ENCODE assay signal across 8 mouse cellular contexts in the genomic region with DNA sequence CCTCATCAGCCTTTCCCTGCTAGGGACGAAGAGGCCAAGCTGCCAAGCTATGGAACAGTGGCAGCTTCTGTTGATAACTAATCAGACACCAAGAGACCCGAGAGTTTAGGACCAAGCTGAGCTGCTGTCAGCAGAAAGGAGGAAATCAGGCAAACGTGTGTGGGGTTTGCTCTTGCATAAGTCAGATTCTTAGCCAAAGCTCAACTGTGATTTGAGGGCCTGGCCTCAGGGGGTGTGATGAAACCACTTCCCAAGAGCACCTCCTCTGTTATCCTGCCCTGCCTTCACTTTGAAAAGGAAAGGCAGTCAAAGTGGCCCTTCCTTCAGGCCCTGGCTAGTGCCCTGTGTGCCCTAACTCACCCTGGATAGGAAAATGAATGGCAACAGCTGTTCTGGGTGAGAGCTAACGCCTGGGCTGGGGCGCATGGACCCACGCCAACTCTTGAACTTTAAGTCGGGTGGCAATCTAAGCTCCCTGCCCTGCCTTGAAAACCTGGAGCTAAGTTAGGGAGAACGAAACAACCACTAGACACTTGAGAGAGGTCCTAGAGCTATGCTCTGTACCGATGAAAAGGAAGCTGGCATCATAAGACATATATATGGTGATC. TPM values are rescaled to one million over a fixed set of nuclear protein-coding genes. Genes with fewer than 3 reads are reported as not detected.
A peak's percentile ranks its signal among the peaks of the same experiment; 100 is the strongest.
DNase-seq lines count a peak whose midpoint lies in the region; ATAC-seq and TF ChIP-seq lines count a peak whose summit lies in the region.

Gene Txndc5, minus strand, starts transcription at position 138 of the 608 bp plus-strand sequence.

- no peak within 1 kb of the TSS for H3K27ac ChIP-seq in thymus, adult 2 months (ENCODE audit: control insufficient read depth, insufficient read depth, low read length)
- peak within 1 kb of the TSS; percentile 92 for H3K27ac ChIP-seq in embryonic facial prominence, embryonic 13.5 days
- peak within 1 kb of the TSS; percentile 97 for H3K27ac ChIP-seq in heart, embryonic 11.5 days (ENCODE audit: low read depth, low read length)

- peaks cover 10% of the 10 kb centered on the region; the same call in 1 of the 2 replicates for H3K4me1 ChIP-seq in thymus, adult 2 months (replicated peaks; ENCODE audit: control insufficient read depth, insufficient read depth, low read length)
- peaks cover 36% of the 10 kb centered on the region for H3K4me1 ChIP-seq in embryonic facial prominence, embryonic 13.5 days
- H3K4me1 ChIP-seq in heart, embryonic 11.5 days (ENCODE audit: control insufficient read depth, insufficient read depth, low read length), result peaks cover 27% of the 10 kb centered on the region

- TF ChIP-seq CTCF in thymus, adult 2 months (IDR thresholded peaks at IDR 0.05; ENCODE audit: borderline replicate concordance, control insufficient read depth, extremely low read depth, insufficient read depth, low read length, poor library complexity), result no peak

- no peaks in the 10 kb centered on the region for H3K9me3 ChIP-seq in embryonic facial prominence, embryonic 13.5 days
- H3K9me3 ChIP-seq in heart, embryonic 11.5 days (replicated peaks; ENCODE audit: control insufficient read depth, low read length), result no peaks in the 10 kb centered on the region

- TF ChIP-seq POLR2A in thymus, adult 2 months (IDR thresholded peaks at IDR 0.05; ENCODE audit: control insufficient read depth, extremely low read depth, insufficient read depth, low read length, poor library complexity), result no peak; the same call in 1 of the 2 replicates

- peak within 1 kb of the TSS; percentile 90 for H3K9ac ChIP-seq in embryonic facial prominence, embryonic 13.5 days
- H3K9ac ChIP-seq in heart, embryonic 11.5 days (ENCODE audit: low read depth, low read length), result peak within 1 kb of the TSS; percentile 96

- peak within 1 kb of the TSS; percentile 83 for H3K4me3 ChIP-seq in thymus, adult 2 months (ENCODE audit: control insufficient read depth, insufficient read depth, low read length)
- H3K4me3 ChIP-seq in embryonic facial prominence, embryonic 13.5 days, result peak within 1 kb of the TSS; percentile 89
- peak within 1 kb of the TSS; percentile 95 for H3K4me3 ChIP-seq in heart, embryonic 11.5 days (ENCODE audit: low read depth, low read length)

- H3K27me3 ChIP-seq in thymus, adult 2 months (ENCODE audit: control insufficient read depth, insufficient read depth, low read length), result no peaks in the 10 kb centered on the region
- peaks cover 4% of the 10 kb centered on the region; the same call in 1 of the 2 replicates for H3K27me3 ChIP-seq in embryonic facial prominence, embryonic 13.5 days
- no peaks in the 10 kb centered on the region for H3K27me3 ChIP-seq in heart, embryonic 11.5 days (ENCODE audit: control insufficient read depth, insufficient read depth, low read length)

- H3K4me2 ChIP-seq in embryonic facial prominence, embryonic 13.5 days, result peak within 1 kb of the TSS; percentile 74
- H3K4me2 ChIP-seq in heart, embryonic 11.5 days, result peak within 1 kb of the TSS; percentile 89

- peak; percentile 7 for DNase-seq in thymus, adult 2 months
- DNase-seq in thymus, adult 18-20 months, result no peak
- DNase-seq in left cerebral cortex, adult 8-10 months (ENCODE audit: low spot score in 2 of 2), result no peak
- no peak for DNase-seq in frontal cortex, postnatal 36 days (ENCODE audit: low spot score in 2 of 2)
- no peak for DNase-seq in kidney, postnatal 36 days

- no peaks in the 10 kb centered on the region for H3K36me3 ChIP-seq in thymus, adult 2 months (ENCODE audit: control insufficient read depth, insufficient read depth, low read length)
- H3K36me3 ChIP-seq in embryonic facial prominence, embryonic 13.5 days, result no peaks in the 10 kb centered on the region
- H3K36me3 ChIP-seq in heart, embryonic 11.5 days (ENCODE audit: control insufficient read depth, insufficient read depth, low read length), result no peaks in the 10 kb centered on the region

- 56% methylated on average over 9 of the region's 9 CpGs for WGBS in thymus, adult 2 months
- WGBS in embryonic facial prominence, embryonic 13.5 days, result 52% methylated on average over 9 of the region's 9 CpGs
- 51% methylated on average over 9 of the region's 9 CpGs for WGBS in heart, embryonic 11.5 days (ENCODE audit: insufficient replicate concordance)

- no peak for ATAC-seq in embryonic facial prominence, embryonic 13.5 days (ENCODE audit: insufficient number of reproducible peaks, insufficient read depth, low FRiP score, low TSS enrichment, low read depth)
- ATAC-seq in heart, embryonic 11.5 days (replicated peaks; ENCODE audit: insufficient number of reproducible peaks, low FRiP score, low TSS enrichment), result no peak
- ATAC-seq in megakaryocyte, adult 5-6 weeks (ENCODE audit: poor library complexity, severe bottlenecking), result peak; percentile 61

RNA-seq across cellular contexts. Expression of gene Txndc5, which starts in this region (rescaled TPM):
- 49.4 and 57.4 TPM in 2 replicates for polyA plus RNA-seq in thymus, adult 2 months (2012; rRNA removed)
- polyA plus RNA-seq in embryonic facial prominence, embryonic 13.5 days (2015; fragmentation: Nextera tagmentation; extraction: Ambion mirVana), result 225 and 237 TPM in 2 replicates
- polyA plus RNA-seq in heart, embryonic 11.5 days (2014; fragmentation: Nextera tagmentation; extraction: Ambion mirVana), result 205 and 250 TPM in 2 replicates
- 10 to 100 TPM; 54.9 to 60.8 (median 58.6) TPM for total RNA-seq in left cerebral cortex, adult 8-10 months (2022)
- 94.2 and 101 TPM in 2 replicates for total RNA-seq in megakaryocyte, adult 5-6 weeks (2015)
- total RNA-seq in megakaryocyte, adult 5-6 weeks (2017), result 92.2 and 96.8 TPM in 2 replicates
